Mouse (Mus musculus) liver, postnatal 0 days (tissue): ENCODE data around the gene Gpatch8. TPM values are rescaled to one million over a fixed set of nuclear protein-coding genes. Genes with fewer than 3 reads are reported as not detected.

ENCODE experiments used
- ATAC-seq: fragments of 200-750 bp; cut with Nextera tagmentation; 2 replicates; pipeline ENCODE4 v1.8.0; 2017; ENCODE audit warnings: mild to moderate bottlenecking, moderate library complexity
- DNase-seq: peaks from one replicate; pipeline ENCODE4 v3.0.0-alpha.2; 2016
- H3K27ac ChIP-seq: fragments of 300-500 bp; sonication (generic); 2 replicates; pipeline ENCODE4 v1.5.1; 2014; ENCODE audit warnings: antibody characterized with exemption, moderate library complexity, mild to moderate bottlenecking, low read depth
- H3K27me3 ChIP-seq: fragments of 300-500 bp; sonication (generic); 2 replicates; pipeline ENCODE4 v1.6.1; 2014; ENCODE audit warnings: low read length, control low read depth, mixed read lengths; ENCODE audit not compliant: insufficient read depth
- H3K36me3 ChIP-seq: fragments of 300-500 bp; sonication (generic); replicated peaks from 2 replicates; pipeline ENCODE4 v1.6.1; 2014; ENCODE audit warnings: mild to moderate bottlenecking, control low read depth, low read length, moderate library complexity, mixed read lengths; ENCODE audit not compliant: insufficient read depth
- H3K4me1 ChIP-seq: fragments of 300-500 bp; sonication (generic); 2 replicates; pipeline ENCODE4 v1.6.1; 2014; ENCODE audit warnings: antibody characterized with exemption, mild to moderate bottlenecking, control low read depth; ENCODE audit not compliant: insufficient read depth
- H3K4me2 ChIP-seq: fragments of 300-500 bp; sonication (generic); 2 replicates; pipeline ENCODE4 v1.6.1; 2014; ENCODE audit warnings: low read depth, mild to moderate bottlenecking, low read length, moderate library complexity, mixed read lengths
- H3K4me3 ChIP-seq: fragments of 300-500 bp; sonication (generic); 2 replicates; pipeline ENCODE4 v1.5.1; 2014; ENCODE audit warnings: low read depth, low read length
- H3K9ac ChIP-seq: fragments of 300-500 bp; sonication (generic); replicated peaks from 2 replicates; pipeline ENCODE4 v1.6.1; 2014; ENCODE audit warnings: mild to moderate bottlenecking, moderate library complexity
- H3K9me3 ChIP-seq: fragments of 300-500 bp; sonication (generic); 2 replicates; pipeline ENCODE4 v1.6.1; 2016; ENCODE audit warnings: mild to moderate bottlenecking, control low read depth, low read length, mixed read lengths
- CTCF ChIP-seq: sonication (generic); IDR thresholded peaks from 2 replicates; pipeline ENCODE4 v1.5.1; 2016; ENCODE audit warnings: antibody characterized with exemption, low read depth
- EP300 ChIP-seq: IDR thresholded peaks from 2 replicates; pipeline ENCODE4 v1.6.1; 2016; ENCODE audit warnings: antibody characterized with exemption, low read depth, mild to moderate bottlenecking
- WGBS: fragments of 180-500 bp; shearing (Covaris S2); extraction: QIAGEN DNeasy Blood & Tissue Kit; methylation state at CpG from one replicate; pipeline ENCODE4 v1.1.7; 2014; ENCODE audit not compliant: insufficient replicate concordance; 5-methylcytosine and 5-hydroxymethylcytosine counted together
- polyA plus RNA-seq: library from polyadenylated mRNA; unstranded; fragments of >200 nt; fragmentation: Nextera tagmentation; extraction: Ambion mirVana; gene quantifications from 2 replicates; pipeline ENCODE4 v1.2.1, GENCODE M21; 2015

The Gpatch8 gene
- polyA plus RNA-seq, 1 experiment from 2014 or later: 12.2 TPM

DNA sequence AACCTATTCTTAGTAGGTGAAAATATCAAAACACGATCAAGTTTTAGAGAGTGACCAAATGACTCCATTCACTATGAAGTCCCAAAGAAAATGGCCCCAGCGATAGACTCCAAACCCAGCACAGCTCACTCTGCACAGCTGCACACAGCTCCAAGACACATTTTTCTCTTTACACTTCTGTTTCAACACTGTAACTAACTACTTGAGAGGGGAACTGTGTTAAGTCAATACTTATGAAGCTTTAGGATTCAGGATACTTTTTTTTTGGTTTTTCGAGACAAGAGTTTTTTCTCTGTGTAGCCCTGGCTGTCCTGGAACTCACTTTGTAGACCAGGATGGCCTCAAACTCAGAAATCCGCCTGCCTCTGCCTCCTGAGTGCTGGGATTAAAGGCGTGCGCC, 61.1 kb downstream of the Gpatch8 start:
- Histone ChIP-seq H3K27ac (no peak overlapping the region), H3K9me3 (no peaks in the 10 kb centered on the region), H3K36me3 (peaks cover 35% of the 10 kb centered on the region), H3K27me3 (no peaks in the 10 kb centered on the region), H3K4me1 (no peaks in the 10 kb centered on the region), H3K4me2 (no peak overlapping the region), H3K9ac (no peak overlapping the region), H3K4me3 (no peak overlapping the region)
- DNase-seq (no peak), ATAC-seq (no peak)
- no peak for TF ChIP-seq EP300
- TF ChIP-seq CTCF: no peak
- WGBS: 91% methylated on average over 6 of the region's 6 CpGs

DNA sequence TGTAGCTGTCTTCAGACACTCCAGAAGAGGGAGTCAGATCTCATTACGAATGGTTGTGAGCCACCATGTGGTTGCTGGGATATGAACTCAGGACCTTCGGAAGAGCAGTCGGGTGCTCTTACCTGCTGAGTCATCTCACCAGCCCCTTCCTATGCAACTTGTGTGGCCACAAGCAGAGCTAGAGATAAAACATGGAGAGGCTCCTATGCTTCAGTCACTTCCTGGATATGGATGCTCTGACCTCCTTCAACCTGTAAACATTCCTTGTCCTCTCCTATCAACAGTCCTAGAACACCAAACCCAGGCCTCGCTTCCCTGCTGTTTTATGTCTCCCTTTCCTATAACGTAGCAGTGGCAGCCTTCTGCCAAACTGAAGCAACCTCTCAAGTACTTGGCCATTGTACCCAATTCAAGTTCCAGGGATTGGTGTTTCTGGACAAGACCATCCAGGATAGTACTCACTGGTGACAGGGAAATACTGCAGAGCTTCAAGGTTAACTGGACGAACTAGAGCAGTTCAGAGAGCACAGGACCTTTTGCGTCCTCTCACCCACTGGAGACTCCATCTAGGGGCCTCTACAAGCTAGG, 62.0 kb downstream of the Gpatch8 start:
- Histone ChIP-seq H3K9ac (no peak overlapping the region), H3K36me3 (peaks cover 27% of the 10 kb centered on the region), H3K9me3 (no peaks in the 10 kb centered on the region), H3K4me3 (no peak overlapping the region), H3K4me1 (no peaks in the 10 kb centered on the region), H3K4me2 (no peak overlapping the region), H3K27ac (no peak overlapping the region), H3K27me3 (no peaks in the 10 kb centered on the region)
- WGBS: 71% methylated on average over 7 of the region's 7 CpGs
- TF ChIP-seq CTCF (no peak), EP300 (no peak)
- ATAC-seq (no peak), DNase-seq (no peak)

DNA sequence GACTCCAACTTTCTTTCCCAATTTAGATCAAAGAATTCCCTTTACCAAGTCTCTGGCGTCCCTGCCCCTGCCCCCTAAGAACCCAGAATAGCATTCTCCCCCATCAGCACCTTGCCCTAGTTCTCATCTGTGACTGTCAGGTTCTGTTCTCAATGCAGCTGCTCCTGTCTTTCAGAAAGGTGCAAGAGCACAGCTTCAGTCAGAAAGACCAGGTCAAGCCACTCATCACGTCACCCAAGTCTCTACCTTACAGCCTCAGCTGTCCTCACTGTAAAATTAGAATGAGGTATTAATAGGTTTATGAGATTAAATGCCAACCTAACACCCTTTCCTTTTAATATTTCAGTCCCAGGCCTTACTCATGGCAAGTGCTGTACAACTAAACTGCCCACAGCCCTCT, 63.0 kb downstream of the Gpatch8 start:
- Histone ChIP-seq H3K4me3 (no peak overlapping the region), H3K9ac (no peak overlapping the region), H3K27me3 (no peaks in the 10 kb centered on the region), H3K4me1 (no peaks in the 10 kb centered on the region), H3K4me2 (no peak overlapping the region), H3K9me3 (no peaks in the 10 kb centered on the region), H3K36me3 (peaks cover 20% of the 10 kb centered on the region), H3K27ac (no peak overlapping the region)
- WGBS: 94% methylated on average over 2 of the region's 2 CpGs
- TF ChIP-seq CTCF (no peak), EP300 (no peak)
- no peak for ATAC-seq
- no peak for DNase-seq

DNA sequence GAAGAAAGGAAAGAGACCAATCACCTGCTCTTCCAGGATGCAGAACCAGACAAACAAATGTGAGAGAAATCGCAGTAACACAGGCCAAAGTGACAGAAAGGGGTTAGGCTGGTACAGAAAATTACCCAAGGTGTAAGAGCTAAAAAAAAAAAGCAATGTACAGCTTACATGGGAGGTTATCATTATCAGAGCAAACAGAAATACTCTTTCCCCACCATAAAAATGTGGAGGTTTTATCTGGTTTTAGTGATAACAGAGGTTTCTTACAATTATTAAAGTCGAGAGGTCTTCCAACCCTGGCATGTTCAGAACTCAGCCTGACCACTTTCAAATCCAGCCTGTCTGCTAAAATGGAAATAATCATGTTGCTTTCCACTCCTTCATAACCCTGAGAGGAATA, 68.3 kb downstream of the Gpatch8 start:
- H3K27me3 ChIP-seq: no peaks in the 10 kb centered on the region
- H3K4me1 ChIP-seq: no peaks in the 10 kb centered on the region
- TF ChIP-seq CTCF (no peak), EP300 (no peak)
- no peaks in the 10 kb centered on the region for H3K9me3 ChIP-seq
- H3K4me2 ChIP-seq: no peak overlapping the region
- WGBS: 57% methylated on average over 2 of the region's 2 CpGs
- DNase-seq (no peak), ATAC-seq (no peak)
- H3K36me3 ChIP-seq: peaks cover 26% of the 10 kb centered on the region
- no peak overlapping the region for H3K4me3 ChIP-seq
- no peak overlapping the region for H3K9ac ChIP-seq
- no peak overlapping the region for H3K27ac ChIP-seq

DNA sequence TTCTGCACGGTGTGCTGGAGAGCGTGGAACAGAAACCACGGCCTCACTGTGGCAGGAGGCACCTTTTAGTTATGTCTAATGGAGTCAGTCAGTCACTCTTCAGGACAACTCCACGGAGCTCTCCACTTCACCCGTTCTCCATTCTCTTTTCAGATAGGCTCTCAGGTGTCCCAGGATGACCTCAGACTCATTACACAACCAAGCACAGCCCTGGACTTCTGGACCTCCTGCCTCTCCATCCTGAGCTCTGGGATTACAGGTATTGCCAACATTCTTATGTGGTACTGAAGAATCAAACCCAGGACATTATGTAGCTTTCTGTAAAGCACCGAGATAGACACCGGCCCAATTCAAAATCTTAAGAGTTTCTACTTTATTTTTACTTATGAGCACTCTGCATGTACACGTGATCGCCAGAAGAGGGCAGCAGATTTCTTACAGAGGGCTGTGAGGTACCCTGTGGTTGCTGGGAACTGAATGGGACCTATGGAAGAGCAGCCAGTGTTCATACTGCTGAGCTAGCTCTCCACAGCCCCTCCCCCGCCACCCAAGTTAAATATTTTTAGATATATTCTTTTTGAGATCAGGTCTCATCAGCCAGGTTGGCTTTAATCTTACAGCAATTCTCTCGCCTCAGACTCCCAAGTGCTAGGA, 69.3 kb downstream of the Gpatch8 start:
- peaks cover 26% of the 10 kb centered on the region for H3K36me3 ChIP-seq
- peak; percentile 33 for DNase-seq
- no peaks in the 10 kb centered on the region for H3K9me3 ChIP-seq
- TF ChIP-seq CTCF (peak; percentile 76), EP300 (no peak)
- no peaks in the 10 kb centered on the region for H3K27me3 ChIP-seq
- H3K27ac ChIP-seq: no peak overlapping the region
- no peak overlapping the region; the same call in 1 of the 2 replicates for H3K9ac ChIP-seq
- WGBS: 57% methylated on average over 11 of the region's 11 CpGs
- H3K4me2 ChIP-seq: no peak overlapping the region
- no peak overlapping the region for H3K4me3 ChIP-seq
- H3K4me1 ChIP-seq: no peaks in the 10 kb centered on the region
- peak; percentile 89 for ATAC-seq

DNA sequence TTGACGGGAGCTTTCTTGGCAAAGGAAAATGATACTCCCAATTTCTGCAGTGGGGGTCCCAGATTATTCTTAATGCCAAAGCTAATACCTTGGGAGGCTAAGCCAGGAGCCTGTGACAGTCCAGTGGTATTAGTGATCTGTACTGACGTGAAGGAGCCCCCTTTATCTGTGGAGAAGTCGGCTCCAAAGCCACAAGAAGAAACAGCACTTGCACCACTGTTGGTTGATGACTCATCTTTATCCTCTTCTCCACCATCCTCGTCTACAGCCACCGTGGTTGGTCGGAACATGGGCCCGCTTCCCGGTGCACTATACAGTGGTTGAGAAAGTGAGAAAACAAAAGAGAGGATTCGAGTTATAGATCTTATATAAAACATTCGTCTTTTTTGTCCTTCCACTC, 74.4 kb downstream of the Gpatch8 start:
- 78% methylated on average over 10 of the region's 10 CpGs for WGBS
- H3K9me3 ChIP-seq: no peaks in the 10 kb centered on the region
- no peaks in the 10 kb centered on the region for H3K4me1 ChIP-seq
- ATAC-seq (no peak), DNase-seq (no peak)
- no peak overlapping the region for H3K27ac ChIP-seq
- peaks cover 66% of the 10 kb centered on the region for H3K36me3 ChIP-seq
- no peak overlapping the region for H3K4me2 ChIP-seq
- TF ChIP-seq EP300: no peak
- no peak overlapping the region for H3K9ac ChIP-seq
- H3K27me3 ChIP-seq: no peaks in the 10 kb centered on the region
- H3K4me3 ChIP-seq: no peak overlapping the region
